Mouse (Mus musculus): ENCODE results near the gene Gm8947.
"Not testable (repeated sequence)": the region's sequence is repeated elsewhere in the genome, so short reads cannot be mapped to it uniquely, and the experiment has no call there.

Gm8947 gene

GRCm38 (mm10) chr1:151180167-151180566, 12.0 kb upstream of the Gm8947 start:
- DNase-seq (ENCODE audit: low spot score in 2 of 2) = no peak

- DNase-seq (ENCODE audit: low spot score in 2 of 2) = not testable (repeated sequence)
These were observed 9.9 kb upstream of the Gm8947 start, which contains the start of gene Gm47985 for GRCm38 (mm10) chr1:151182266-151182665. TSS of gene Gm47985 (plus strand) at chr1:151182537.

GRCm38 (mm10) chr1:151186186-151186585, 6.0 kb upstream of the Gm8947 start:
- DNase-seq (ENCODE audit: low spot score in 2 of 2) = not testable (repeated sequence)

- DNase-seq (ENCODE audit: low spot score in 2 of 2) = not testable (repeated sequence)
These were observed 5.2 kb upstream of the Gm8947 start for GRCm38 (mm10) chr1:151186879-151187424.

- no peak for DNase-seq (ENCODE audit: low spot score in 2 of 2)
These were observed 3.7 kb upstream of the Gm8947 start for GRCm38 (mm10) chr1:151188469-151188868.

GRCm38 (mm10) chr1:151192739-151193138, 563 bp downstream of the Gm8947 start:
- not testable (repeated sequence) for DNase-seq (ENCODE audit: low spot score in 2 of 2)

GRCm38 (mm10) chr1:151195986-151196385, 3.8 kb downstream of the Gm8947 start:
- not testable (repeated sequence) for DNase-seq (ENCODE audit: low spot score in 2 of 2)

GRCm38 (mm10) chr1:151196690-151197089, 4.5 kb downstream of the Gm8947 start:
- DNase-seq (ENCODE audit: low spot score in 2 of 2) = not testable (repeated sequence)

GRCm38 (mm10) chr1:151198120-151198519, 5.9 kb downstream of the Gm8947 start, which contains the start of gene Gm47995:
TSS of gene Gm47995 (plus strand) at chr1:151198448.
- DNase-seq (ENCODE audit: low spot score in 2 of 2) = not testable (repeated sequence)

GRCm38 (mm10) chr1:151200620-151201019, 8.4 kb downstream of the Gm8947 start:
- DNase-seq (ENCODE audit: low spot score in 2 of 2) = not testable (repeated sequence)

- not testable (repeated sequence) for DNase-seq (ENCODE audit: low spot score in 2 of 2)
These were observed 10.6 kb downstream of the Gm8947 start for GRCm38 (mm10) chr1:151202771-151203170.

GRCm38 (mm10) chr1:151203818-151204217, 11.6 kb downstream of the Gm8947 start, which contains the start of gene 3110040M04Rik:
TSS of gene 3110040M04Rik (plus strand) at chr1:151204121.
- DNase-seq (ENCODE audit: low spot score in 2 of 2) = not testable (repeated sequence)

- not testable (repeated sequence) for DNase-seq (ENCODE audit: low spot score in 2 of 2)
These were observed 16.3 kb downstream of the Gm8947 start for GRCm38 (mm10) chr1:151208493-151208892.

GRCm38 (mm10) chr1:151208944-151209343, 16.8 kb downstream of the Gm8947 start:
- DNase-seq (ENCODE audit: low spot score in 2 of 2) = not testable (repeated sequence)

- DNase-seq (ENCODE audit: low spot score in 2 of 2) = not testable (repeated sequence)
These were observed 17.7 kb downstream of the Gm8947 start, which contains the start of gene Gm47996 for GRCm38 (mm10) chr1:151209824-151210355. TSS of gene Gm47996 (plus strand) at chr1:151210131.

- DNase-seq (ENCODE audit: low spot score in 2 of 2) = not testable (repeated sequence)
These were observed 19.5 kb downstream of the Gm8947 start for GRCm38 (mm10) chr1:151211666-151212065.

GRCm38 (mm10) chr1:151214862-151215261, 22.7 kb downstream of the Gm8947 start:
- DNase-seq (ENCODE audit: low spot score in 2 of 2) = no peak

- no peak for DNase-seq (ENCODE audit: low spot score in 2 of 2)
These were observed 23.8 kb downstream of the Gm8947 start for GRCm38 (mm10) chr1:151215985-151216384.

- DNase-seq (ENCODE audit: low spot score in 2 of 2) = no peak
These were observed 24.2 kb downstream of the Gm8947 start for GRCm38 (mm10) chr1:151216417-151216816.

GRCm38 (mm10) chr1:151219045-151219444, 26.9 kb downstream of the Gm8947 start:
- no peak for DNase-seq (ENCODE audit: low spot score in 2 of 2)

- no peak for DNase-seq (ENCODE audit: low spot score in 2 of 2)
These were observed 27.9 kb downstream of the Gm8947 start for GRCm38 (mm10) chr1:151220098-151220497.

- DNase-seq (ENCODE audit: low spot score in 2 of 2) = no peak
These were observed 30.5 kb downstream of the Gm8947 start for GRCm38 (mm10) chr1:151222561-151223267.

- no peak for DNase-seq (ENCODE audit: low spot score in 2 of 2)
These were observed 31.2 kb downstream of the Gm8947 start for GRCm38 (mm10) chr1:151223377-151223776.

Data from frontal cortex, postnatal 36 days (tissue).